Mouse (Mus musculus) kidney, embryonic 16.5 days (tissue): ENCODE measurements around the gene Tnfrsf13b. TPM values are rescaled to one million over a fixed set of nuclear protein-coding genes. Genes with fewer than 3 reads are reported as not detected.
"Not testable (repeated sequence)": the region's sequence is repeated elsewhere in the genome, so short reads cannot be mapped to it uniquely, and the experiment has no call there.

Source experiments
- ATAC-seq: fragments of 200-750 bp; cut with Nextera tagmentation; 2 replicates; pipeline ENCODE4 v1.8.0; 2017; ENCODE audit warnings: moderate TSS enrichment; ENCODE audit not compliant: low FRiP score, low TSS enrichment
- H3K27ac ChIP-seq: fragments of 300-500 bp; sonication (generic); 2 replicates; pipeline ENCODE4 v1.5.1; 2014; ENCODE audit warnings: low read length
- H3K27me3 ChIP-seq: fragments of 300-500 bp; sonication (generic); 2 replicates; pipeline ENCODE4 v1.6.1; 2014; ENCODE audit warnings: low read length, control low read depth, mixed read lengths; ENCODE audit not compliant: insufficient read depth
- H3K36me3 ChIP-seq: fragments of 300-500 bp; sonication (generic); 2 replicates; pipeline ENCODE4 v1.6.1; 2014; ENCODE audit warnings: low read length, control low read depth, mixed read lengths; ENCODE audit not compliant: insufficient read depth
- H3K4me1 ChIP-seq: fragments of 300-500 bp; sonication (generic); 2 replicates; pipeline ENCODE4 v1.6.1; 2014; ENCODE audit warnings: low read length, control low read depth, mixed read lengths; ENCODE audit not compliant: insufficient read depth
- H3K4me2 ChIP-seq: fragments of 300-500 bp; sonication (generic); replicated peaks from 2 replicates; pipeline ENCODE4 v1.6.1; 2014; ENCODE audit warnings: low read depth, low read length
- H3K4me3 ChIP-seq: fragments of 300-500 bp; sonication (generic); 2 replicates; pipeline ENCODE4 v1.5.1; 2014; ENCODE audit warnings: mild to moderate bottlenecking, low read length
- H3K9ac ChIP-seq: fragments of 300-500 bp; sonication (generic); replicated peaks from 2 replicates; pipeline ENCODE4 v1.6.1; 2014; ENCODE audit warnings: low read length
- H3K9me3 ChIP-seq: fragments of 300-500 bp; sonication (generic); 2 replicates; pipeline ENCODE4 v1.6.1; 2016; ENCODE audit warnings: low read length, control low read depth
- WGBS: fragments of 180-500 bp; shearing (Covaris S2); extraction: QIAGEN DNeasy Blood & Tissue Kit; methylation state at CpG from one replicate; pipeline ENCODE4 v1.1.7; 2014; 5-methylcytosine and 5-hydroxymethylcytosine counted together
- polyA plus RNA-seq: library from polyadenylated mRNA; unstranded; fragments of >200 nt; fragmentation: Nextera tagmentation; extraction: Ambion mirVana; gene quantifications from 2 replicates; pipeline ENCODE4 v1.2.1, GENCODE M21; 2015

The Tnfrsf13b gene
- polyA plus RNA-seq, 1 experiment from 2014 or later, result 1.8 TPM

- WGBS, result 86% methylated on average over 5 of the region's 5 CpGs
- no peaks in the 10 kb centered on the region for H3K4me1 ChIP-seq
- ATAC-seq, result no peak
Measured at GRCm38 (mm10) chr11:61125970-61126369, 585 bp upstream of the Tnfrsf13b start.

DNA sequence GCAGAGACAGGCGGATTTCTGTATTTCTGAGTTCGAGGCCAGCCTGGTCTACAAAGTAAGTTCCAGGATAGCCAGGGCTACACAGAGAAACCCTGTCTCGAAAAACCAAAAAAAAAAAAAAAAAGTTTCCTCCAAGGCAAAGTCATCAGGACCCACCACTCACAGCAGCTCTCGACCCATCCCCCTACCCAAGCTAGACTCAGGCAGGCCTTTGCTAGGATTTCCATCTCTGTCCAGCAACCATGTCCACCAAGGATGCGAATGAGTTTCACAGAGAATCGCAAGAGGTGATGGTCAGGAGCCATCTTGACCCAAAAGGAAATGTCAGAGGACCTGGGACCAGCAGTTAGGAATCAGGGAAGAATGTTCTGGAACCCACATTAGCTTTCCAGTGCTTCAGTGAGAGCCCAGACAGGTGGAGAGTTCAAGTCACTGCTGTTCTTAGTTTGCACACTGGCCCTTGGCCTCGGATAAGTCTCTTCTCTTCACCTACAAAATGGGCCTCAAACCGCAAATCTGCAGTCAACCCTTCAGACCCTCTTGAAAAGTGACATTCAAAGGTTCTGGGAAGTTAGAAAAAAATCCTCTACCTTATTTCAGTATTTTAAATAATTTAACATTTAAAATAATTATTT lies 983 bp downstream of the Tnfrsf13b start:
- Histone ChIP-seq H3K4me3 (no peak overlapping the region), H3K27me3 (no peaks in the 10 kb centered on the region), H3K36me3 (no peaks in the 10 kb centered on the region), H3K27ac (no peak overlapping the region), H3K9ac (no peak overlapping the region), H3K4me2 (no peak overlapping the region), H3K9me3 (no peaks in the 10 kb centered on the region), H3K4me1 (no peaks in the 10 kb centered on the region)
- 92% methylated on average over 8 of the region's 8 CpGs for WGBS
- ATAC-seq, result no peak

More at GRCm38 (mm10) chr11:61125970-61126369, 585 bp upstream of the Tnfrsf13b start:
- Histone ChIP-seq H3K9ac (no peak overlapping the region), H3K4me2 (no peak overlapping the region), H3K9me3 (no peaks in the 10 kb centered on the region), H3K36me3 (no peaks in the 10 kb centered on the region), H3K27me3 (no peaks in the 10 kb centered on the region), H3K4me3 (no peak overlapping the region), H3K27ac (no peak overlapping the region)

GRCm38 (mm10) chr11:61129305-61129704 lies 2.8 kb downstream of the Tnfrsf13b start:
- no peaks in the 10 kb centered on the region for H3K27me3 ChIP-seq
- H3K9me3 ChIP-seq, result no peaks in the 10 kb centered on the region
- H3K9ac ChIP-seq, result no peak overlapping the region
- no peak for ATAC-seq
- H3K27ac ChIP-seq, result no peak overlapping the region
- no peak overlapping the region for H3K4me3 ChIP-seq
- H3K4me2 ChIP-seq, result no peak overlapping the region
- H3K36me3 ChIP-seq, result no peaks in the 10 kb centered on the region
- H3K4me1 ChIP-seq, result no peaks in the 10 kb centered on the region
- WGBS, result 55% methylated on average over 10 of the region's 10 CpGs

DNA sequence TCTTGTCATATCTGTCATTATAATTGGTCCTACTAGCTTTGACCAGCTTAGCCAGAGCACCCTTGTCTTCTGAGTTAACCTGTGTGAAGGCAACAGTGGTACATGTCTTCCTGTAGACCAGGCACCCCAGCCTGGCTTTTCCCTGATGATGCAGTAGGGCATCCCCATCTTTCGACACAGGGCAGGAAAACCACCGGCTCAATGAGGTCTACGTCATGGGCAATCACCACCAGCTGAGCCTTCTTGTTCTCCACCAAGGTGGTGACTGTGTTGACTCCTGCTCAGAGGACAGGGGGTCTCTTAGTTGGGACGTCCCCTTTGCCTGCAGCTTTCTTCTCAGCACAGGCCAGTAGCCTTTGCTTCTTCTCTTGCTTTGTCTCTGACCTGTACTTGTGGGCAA lies 4.1 kb downstream of the Tnfrsf13b start:
- not testable (repeated sequence) for H3K4me2 ChIP-seq, H3K9me3 ChIP-seq, H3K27me3 ChIP-seq, H3K27ac ChIP-seq, H3K36me3 ChIP-seq, H3K4me3 ChIP-seq, ATAC-seq, H3K4me1 ChIP-seq, H3K9ac ChIP-seq
- 85% methylated on average over 4 of the region's 4 CpGs for WGBS

DNA sequence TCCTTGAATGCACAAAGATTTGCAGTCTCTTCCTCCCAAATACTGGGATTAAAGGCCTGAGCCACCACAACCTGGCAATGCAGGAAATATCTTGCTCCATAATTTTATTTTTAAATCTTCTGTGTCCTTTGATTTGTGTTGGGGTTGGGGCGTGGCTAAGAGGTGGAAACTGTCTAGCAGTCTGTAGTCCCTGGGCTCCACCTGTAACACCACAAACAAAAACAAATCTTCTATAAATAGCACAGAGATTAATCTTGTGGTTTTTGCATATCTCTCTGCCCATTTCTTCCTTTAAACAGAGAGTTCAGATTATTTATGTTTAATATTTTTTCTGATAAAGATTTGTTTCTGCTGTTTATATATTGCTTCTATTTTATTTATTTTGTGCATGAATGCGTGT lies 6.4 kb downstream of the Tnfrsf13b start:
- Histone ChIP-seq H3K4me2 (no peak overlapping the region), H3K27ac (no peak overlapping the region), H3K4me3 (no peak overlapping the region), H3K36me3 (no peaks in the 10 kb centered on the region), H3K27me3 (no peaks in the 10 kb centered on the region), H3K9ac (no peak overlapping the region), H3K9me3 (no peaks in the 10 kb centered on the region), H3K4me1 (no peaks in the 10 kb centered on the region)
- WGBS, result 76% methylated on average over 2 of the region's 2 CpGs
- no peak for ATAC-seq

- no peak overlapping the region for H3K27ac ChIP-seq
- no peak for ATAC-seq
- H3K9me3 ChIP-seq, result no peaks in the 10 kb centered on the region
- H3K4me3 ChIP-seq, result no peak overlapping the region
- no peaks in the 10 kb centered on the region for H3K36me3 ChIP-seq
- peaks cover under 1% of the 10 kb centered on the region; the same call in 1 of the 2 replicates for H3K4me1 ChIP-seq
- 69% methylated on average over 2 of the region's 2 CpGs for WGBS
- no peak overlapping the region for H3K9ac ChIP-seq
- 0 out of 2 replicates have a peak, but pooled peaks cover 3% of the 10 kb centered on the region for H3K27me3 ChIP-seq
- H3K4me2 ChIP-seq, result no peak overlapping the region
Measured at GRCm38 (mm10) chr11:61141693-61142092, 15.1 kb downstream of the Tnfrsf13b start.

DNA sequence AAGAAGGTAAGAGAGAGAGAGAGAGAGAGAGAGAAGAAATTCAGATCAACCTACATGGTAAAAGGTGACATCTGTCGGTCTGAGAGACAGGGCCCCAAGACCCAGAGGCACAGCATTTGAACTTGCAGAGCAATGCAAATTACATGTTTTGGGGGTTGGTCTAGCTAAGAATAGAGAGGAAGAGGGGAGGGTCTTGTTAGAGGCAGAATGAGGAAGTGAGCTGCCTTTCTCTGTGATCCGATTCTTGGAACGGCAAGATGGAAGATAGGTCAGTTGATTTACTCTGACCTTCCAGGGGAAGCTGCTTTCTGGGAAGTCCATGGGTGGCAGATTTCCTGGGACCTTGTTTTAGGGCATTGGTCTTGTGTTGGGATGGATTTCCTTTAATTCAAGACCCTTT lies 15.7 kb downstream of the Tnfrsf13b start:
- no peaks in the 10 kb centered on the region for H3K36me3 ChIP-seq
- H3K9me3 ChIP-seq, result no peaks in the 10 kb centered on the region
- H3K27me3 ChIP-seq, result peaks cover 3% of the 10 kb centered on the region; the same call in 1 of the 2 replicates
- no peak overlapping the region for H3K4me2 ChIP-seq
- peaks cover 4% of the 10 kb centered on the region for H3K4me1 ChIP-seq
- H3K27ac ChIP-seq, result no peak overlapping the region
- H3K4me3 ChIP-seq, result no peak overlapping the region
- ATAC-seq, result no peak
- H3K9ac ChIP-seq, result no peak overlapping the region
- WGBS, result 47% methylated on average over 3 of the region's 3 CpGs

GRCm38 (mm10) chr11:61142941-61143530 lies 16.5 kb downstream of the Tnfrsf13b start:
- H3K9ac ChIP-seq, result no peak overlapping the region
- H3K4me1 ChIP-seq, result peaks cover 4% of the 10 kb centered on the region
- H3K4me2 ChIP-seq, result no peak overlapping the region
- H3K4me3 ChIP-seq, result no peak overlapping the region
- no peaks in the 10 kb centered on the region for H3K36me3 ChIP-seq
- ATAC-seq, result no peak
- H3K9me3 ChIP-seq, result no peaks in the 10 kb centered on the region
- 54% methylated on average over 6 of the region's 6 CpGs for WGBS
- no peak overlapping the region for H3K27ac ChIP-seq
- H3K27me3 ChIP-seq, result peaks cover 11% of the 10 kb centered on the region; the same call in 1 of the 2 replicates

DNA sequence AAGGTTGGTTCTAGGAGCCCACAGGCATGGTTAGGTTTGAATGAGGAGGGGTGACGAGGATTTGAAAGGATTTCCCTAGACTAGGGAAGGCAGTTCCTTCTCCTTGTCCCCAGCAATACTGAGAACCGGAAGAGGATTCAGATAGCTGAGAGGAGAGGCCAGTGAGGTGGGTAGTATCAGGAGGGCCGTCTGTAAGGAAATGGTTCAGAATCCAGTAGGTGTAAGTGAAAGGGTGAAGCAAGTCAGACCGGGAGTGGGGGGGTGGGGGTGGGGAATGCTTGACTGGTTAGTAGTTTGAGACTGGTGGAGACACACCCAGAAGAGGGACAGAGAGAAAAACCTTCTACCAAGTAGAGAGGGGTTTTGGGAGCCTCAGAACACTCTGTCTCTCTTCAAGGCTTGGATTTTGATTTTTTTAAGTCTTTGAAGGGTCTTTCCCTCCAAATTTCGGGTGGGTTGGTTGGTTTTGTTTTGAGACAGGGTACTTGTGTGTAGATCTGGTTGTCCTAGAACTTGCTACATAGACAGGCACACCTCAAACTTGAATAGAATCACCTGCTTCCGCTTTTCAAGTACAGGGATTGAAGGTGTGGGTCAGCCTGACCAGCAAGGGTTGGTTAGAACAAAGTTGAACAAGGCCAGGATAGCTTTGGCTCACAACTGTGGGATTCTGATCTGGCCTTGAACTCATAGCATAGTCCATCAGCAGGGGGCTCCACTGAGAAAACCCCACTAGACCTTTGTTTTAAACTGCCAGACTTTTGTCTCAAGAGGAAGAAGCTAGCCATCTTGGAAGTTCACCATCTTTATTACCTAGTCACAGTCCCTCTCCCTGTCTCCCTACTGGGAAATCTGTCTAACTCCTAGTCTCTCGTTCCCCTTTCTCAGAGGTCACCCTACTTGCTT lies 17.3 kb downstream of the Tnfrsf13b start:
- no peak for ATAC-seq
- no peak overlapping the region for H3K27ac ChIP-seq
- peaks cover 12% of the 10 kb centered on the region; the same call in 1 of the 2 replicates for H3K27me3 ChIP-seq
- H3K36me3 ChIP-seq, result no peaks in the 10 kb centered on the region
- H3K4me2 ChIP-seq, result no peak overlapping the region
- H3K4me1 ChIP-seq, result peaks cover 4% of the 10 kb centered on the region
- H3K9me3 ChIP-seq, result no peaks in the 10 kb centered on the region
- no peak overlapping the region for H3K4me3 ChIP-seq
- WGBS, result 79% methylated on average over 7 of the region's 7 CpGs
- no peak overlapping the region for H3K9ac ChIP-seq
